Mouse (Mus musculus): ENCODE data around the gene Uhrf2.

Gene Uhrf2

DNA sequence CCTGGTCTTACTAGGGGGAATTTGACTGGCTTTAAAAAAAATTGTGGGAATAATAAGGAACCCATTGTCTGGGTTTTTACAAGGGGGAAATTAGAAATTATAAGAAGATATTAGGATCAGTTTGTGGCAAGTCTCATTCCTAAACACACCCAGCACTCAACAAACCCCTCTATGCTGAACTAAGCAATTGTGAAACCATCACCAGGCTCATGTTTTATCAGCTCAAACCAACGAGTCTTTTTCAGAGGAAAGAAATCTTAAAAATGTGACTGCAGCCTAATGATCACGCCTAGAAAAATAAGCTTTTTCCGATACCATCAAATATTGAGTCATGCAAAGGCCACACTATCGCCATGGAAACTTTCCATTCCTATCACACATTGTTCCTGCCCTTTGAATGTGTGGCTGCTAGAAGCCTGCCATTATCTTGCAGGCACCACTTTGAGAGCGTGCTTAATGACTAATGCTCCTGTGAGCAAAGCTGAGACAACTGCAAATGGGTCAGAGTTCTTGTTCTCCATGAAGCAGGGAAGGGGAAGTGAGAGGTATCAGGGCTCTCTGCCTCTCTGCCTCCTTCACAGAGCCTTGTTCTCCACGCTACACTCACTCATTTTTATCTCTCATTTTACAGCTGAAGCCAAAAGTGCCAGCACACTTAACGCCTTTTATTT is 94.8 kb downstream of the Uhrf2 start:
- no peak for DNase-seq (ENCODE audit: low spot score in 2 of 2)

GRCm38 (mm10) chr19:30125670-30126059 is 95.4 kb downstream of the Uhrf2 start:
- DNase-seq (ENCODE audit: low spot score in 2 of 2): no peak

DNA sequence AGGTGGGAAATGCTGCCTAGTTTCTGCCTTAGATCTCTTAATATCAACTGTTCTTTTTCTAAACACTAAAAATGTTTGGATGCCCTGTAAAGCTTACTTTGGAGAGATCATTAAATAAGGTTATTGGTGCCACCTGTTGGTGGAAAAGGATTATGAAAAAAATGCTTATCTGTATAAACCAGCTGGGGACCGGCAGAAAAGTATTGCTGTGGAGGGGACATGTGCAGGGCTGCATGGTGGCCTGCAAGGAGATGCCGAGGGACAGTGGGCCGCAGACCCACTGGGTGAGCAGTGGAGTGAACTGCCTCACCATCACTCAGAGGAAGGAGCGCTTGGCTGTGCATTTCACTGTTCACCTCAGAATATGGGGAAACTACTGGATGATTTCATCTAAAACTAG is 97.9 kb downstream of the Uhrf2 start:
- DNase-seq (ENCODE audit: low spot score in 2 of 2): no peak

GRCm38 (mm10) chr19:30136308-30136707 is 106.0 kb downstream of the Uhrf2 start:
- DNase-seq (ENCODE audit: low spot score in 2 of 2): no peak
